Mouse (Mus musculus) activated CD4-positive, CD25-positive, alpha-beta regulatory T cell, adult 4 months (primary cell): ENCODE data around the gene Col4a3bp. TPM values are rescaled to one million over a fixed set of nuclear protein-coding genes. Genes with fewer than 3 reads are reported as not detected.
A peak's percentile ranks its signal among the peaks of the same experiment; 100 is the strongest.

ENCODE experiments used
- ATAC-seq: one replicate; pipeline ENCODE4 v1.8.0; 2017
- polyA plus RNA-seq, 2 experiments: library from polyadenylated mRNA; unstranded; fragments of 100-300 nt; shearing (Covaris generic); gene quantifications; one replicate each; pipeline ENCODE4 v1.2.1; 2017

Col4a3bp gene
- polyA plus RNA-seq, 2 experiments from 2014 or later = 5.6 to 8.7 TPM

DNA sequence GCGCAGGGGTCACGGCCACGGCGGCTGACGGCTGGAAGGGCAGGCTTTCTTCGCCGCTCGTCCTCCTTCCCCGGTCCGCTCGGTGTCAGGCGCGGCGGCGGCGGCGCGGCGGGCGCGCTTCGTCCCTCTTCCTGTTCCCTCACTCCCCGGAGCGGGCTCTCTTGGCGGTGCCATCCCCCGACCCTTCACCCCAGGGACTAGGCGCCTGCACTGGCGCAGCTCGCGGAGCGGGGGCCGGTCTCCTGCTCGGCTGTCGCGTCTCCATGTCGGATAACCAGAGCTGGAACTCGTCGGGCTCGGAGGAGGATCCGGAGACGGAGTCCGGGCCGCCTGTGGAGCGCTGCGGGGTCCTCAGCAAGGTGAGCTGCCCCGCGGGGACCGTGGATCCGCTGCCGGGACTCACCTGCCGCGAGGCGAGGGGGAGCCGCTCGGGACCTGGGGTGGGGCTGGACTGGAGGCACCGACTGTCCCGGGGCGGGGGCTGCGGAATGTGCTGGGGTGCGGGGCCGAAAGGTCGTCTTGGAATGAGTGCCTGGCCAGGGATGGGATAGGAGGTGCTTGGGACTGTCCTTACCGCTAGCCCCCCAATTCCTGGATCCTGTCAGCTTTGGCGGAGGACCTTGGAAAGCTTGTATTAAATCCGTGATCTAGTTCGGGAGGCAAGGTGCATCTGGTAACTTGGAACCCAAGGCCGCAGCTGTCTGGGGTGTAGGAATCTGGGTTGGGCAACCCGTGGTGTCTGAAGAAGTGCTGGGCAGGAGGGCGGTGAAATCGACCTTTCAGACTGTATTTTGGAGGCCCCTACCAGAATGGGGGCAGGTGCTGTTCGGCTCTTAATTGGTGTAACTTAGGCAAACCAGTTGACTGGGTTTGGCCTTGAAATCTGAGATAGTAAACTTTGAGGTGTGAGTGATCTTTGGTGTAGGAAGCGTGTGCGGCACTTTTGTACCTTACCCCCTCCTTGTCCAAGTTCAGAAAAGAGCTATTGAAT, 778 bp downstream of the Col4a3bp start:
- ATAC-seq = peak; percentile 36

GRCm38 (mm10) chr13:96544506-96544905, 2.1 kb downstream of the Col4a3bp start:
- no peak for ATAC-seq

GRCm38 (mm10) chr13:96547250-96547649, 4.8 kb downstream of the Col4a3bp start:
- ATAC-seq = no peak

GRCm38 (mm10) chr13:96547941-96548340, 5.5 kb downstream of the Col4a3bp start:
- peak; percentile 34 for ATAC-seq

DNA sequence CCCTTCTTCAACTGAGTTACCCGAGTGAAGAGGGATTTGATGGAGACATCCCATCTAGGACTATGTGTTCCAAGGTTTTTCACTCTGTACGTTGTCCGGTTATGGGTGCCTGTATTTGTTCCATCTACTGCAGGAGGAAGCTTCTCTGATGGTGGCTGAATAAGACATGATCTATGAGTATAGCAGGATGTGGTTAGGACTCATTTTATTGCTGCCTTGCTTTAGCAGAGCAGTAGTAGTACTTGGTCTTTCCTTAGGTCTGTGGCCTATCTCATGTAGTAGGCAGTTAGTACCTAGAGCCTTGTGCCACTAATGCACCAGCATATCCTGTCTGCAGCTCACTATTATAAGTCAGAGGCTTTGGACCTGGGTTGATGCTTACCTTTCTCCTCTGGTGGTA, 12.7 kb downstream of the Col4a3bp start:
- peak; percentile 97 for ATAC-seq

GRCm38 (mm10) chr13:96567977-96568376, 25.6 kb downstream of the Col4a3bp start:
- ATAC-seq = no peak

DNA sequence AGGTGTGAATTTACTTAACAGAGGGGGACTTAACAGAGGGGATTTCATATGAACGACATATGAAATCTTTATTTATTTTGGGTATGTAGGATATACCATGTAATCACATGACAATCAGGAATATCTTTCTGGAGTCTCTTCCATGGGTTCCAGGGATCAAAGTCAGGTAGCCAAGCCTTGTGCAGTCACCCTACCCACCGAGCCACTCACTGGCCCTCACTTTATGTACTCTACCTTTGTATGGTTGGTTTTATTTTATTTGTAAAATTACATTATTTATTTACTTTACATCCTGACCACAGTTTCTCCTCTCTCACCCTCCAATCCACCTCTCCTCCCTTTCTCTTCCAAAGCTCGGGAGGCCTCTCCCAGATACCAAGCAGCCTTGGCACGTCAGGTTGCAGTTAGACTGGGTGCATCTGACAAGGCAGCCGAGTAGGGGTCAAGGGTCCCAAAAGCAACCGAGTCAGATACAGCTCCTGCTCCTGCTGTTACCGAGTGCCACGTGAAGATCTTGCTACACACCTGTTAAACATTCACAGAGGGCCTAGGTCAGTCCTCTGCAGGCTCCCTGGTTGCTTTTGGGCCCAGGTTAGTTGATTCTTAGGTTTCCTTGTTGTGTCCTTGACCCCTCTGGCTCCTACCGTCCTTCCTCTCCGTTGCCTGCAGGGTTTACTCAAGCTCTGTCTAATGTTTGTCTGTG, 28.0 kb downstream of the Col4a3bp start:
- no peak for ATAC-seq

GRCm38 (mm10) chr13:96571016-96571361, 28.6 kb downstream of the Col4a3bp start:
- ATAC-seq = no peak

DNA sequence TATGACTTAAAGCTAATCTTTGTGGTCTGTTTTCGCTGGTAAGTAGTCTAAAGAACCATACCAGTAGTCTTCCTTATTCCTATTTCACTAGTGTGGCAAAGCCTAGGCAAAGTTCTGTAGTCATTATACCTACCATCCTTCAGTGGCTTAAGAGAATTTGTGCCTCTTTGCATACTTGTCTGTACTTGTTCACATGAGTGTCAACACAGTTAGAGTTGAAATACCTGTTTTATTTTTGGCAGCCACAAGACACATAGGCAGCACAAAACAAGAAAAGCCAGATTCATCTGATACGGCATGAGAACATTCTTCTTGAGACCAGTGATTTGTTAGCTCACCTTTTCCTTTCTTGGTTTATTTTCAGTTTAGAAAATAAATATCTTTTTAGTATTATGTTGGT, 31.8 kb downstream of the Col4a3bp start:
- no peak for ATAC-seq

DNA sequence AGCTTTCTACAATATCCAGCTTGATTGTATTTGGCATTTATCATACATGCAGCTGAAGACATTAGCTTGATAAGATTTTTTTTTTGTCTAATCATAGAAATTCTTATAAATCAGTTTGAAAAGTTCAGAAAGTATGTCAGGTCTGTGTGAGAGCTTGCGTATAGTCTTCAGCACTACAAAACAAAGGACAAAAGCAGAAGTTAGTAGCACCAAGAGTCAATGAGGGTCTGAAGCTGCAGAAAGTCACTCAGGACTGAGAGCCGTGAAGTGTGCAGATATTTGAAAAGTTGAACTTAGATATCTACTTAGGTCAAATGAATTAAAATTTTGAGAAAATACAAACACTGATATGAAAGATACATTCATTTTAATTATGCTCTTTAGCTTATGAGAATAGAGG, 36.7 kb downstream of the Col4a3bp start:
- ATAC-seq = no peak

- no peak for ATAC-seq
Measured at GRCm38 (mm10) chr13:96579979-96580378, 37.6 kb downstream of the Col4a3bp start.

DNA sequence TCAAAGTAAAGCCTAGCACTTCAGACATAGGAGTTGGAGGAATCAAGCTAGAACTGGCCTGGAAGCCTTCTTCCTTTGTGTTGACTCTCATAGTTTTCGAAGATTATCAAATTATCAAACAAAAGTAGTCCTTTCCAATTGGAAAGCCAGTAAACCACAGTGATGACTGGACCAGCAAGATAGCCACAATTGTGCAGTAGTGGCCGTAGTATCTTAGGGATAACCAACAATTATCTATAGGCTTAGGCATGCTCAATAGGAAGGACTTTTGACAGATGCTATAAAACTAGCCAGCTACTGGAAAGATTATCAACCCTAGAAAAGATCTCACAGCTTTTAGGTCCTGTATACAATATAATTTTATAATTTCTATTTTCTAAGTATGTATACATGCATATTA, 41.8 kb downstream of the Col4a3bp start:
- ATAC-seq = no peak

DNA sequence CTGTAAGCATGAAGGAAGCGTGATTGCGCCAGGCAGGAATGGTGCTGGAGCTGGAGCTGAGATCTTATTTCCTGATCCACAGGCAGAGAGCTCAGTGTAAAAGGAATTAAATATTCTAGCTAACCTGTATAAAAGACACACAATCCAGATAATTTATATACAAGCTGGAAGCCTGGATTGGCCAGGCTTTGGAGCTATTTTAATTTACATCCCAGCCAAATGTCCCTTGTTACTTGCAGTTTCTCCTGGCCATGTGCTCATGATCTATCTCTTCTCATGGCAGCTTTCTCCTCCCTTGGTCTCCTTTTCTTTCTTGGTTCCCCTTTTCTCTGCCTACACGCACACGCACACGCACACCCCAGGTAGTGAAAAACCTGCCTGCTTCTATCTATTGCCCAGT, 44.1 kb downstream of the Col4a3bp start:
- no peak for ATAC-seq

DNA sequence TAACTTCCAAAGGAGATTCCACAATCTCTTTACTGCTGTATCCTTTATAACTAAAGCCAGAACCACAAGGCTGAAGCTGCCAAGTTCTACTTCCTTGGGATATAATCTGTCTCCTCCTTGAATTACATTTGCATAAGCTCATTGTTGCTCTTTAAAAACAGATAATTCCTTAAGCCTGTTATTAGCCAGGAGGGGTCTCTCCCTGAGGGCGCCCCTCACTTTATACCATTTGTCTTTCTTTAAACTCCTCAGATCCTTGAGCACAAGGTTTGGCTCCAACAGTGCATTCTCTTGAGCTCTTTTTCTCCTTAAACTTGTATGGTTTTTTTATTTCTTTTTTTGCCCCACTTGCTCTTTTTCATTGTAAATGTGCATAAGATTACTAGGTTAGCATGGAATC, 46.2 kb downstream of the Col4a3bp start:
- no peak for ATAC-seq

DNA sequence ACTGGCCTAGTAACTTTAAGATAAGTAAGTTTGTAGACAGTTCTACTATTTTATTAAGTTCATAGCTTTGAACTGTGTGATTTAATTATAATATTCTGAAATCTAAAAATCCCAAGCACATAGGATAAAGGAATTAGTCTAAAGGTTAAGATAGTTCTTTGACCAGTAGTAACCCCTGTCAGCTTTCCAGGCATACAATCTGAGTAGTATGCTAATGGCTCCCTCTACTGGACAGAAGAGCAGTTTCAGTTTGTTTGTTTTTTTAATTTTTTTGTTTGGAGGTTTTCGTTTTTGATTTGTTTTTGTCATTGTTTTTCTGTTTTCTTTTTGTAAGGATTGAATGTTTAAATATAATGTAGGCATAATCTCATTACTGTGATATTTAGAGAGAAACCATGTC, 51.2 kb downstream of the Col4a3bp start:
- peak; percentile 84 for ATAC-seq

- no peak for ATAC-seq
Measured at GRCm38 (mm10) chr13:96594070-96594469, 51.7 kb downstream of the Col4a3bp start.

DNA sequence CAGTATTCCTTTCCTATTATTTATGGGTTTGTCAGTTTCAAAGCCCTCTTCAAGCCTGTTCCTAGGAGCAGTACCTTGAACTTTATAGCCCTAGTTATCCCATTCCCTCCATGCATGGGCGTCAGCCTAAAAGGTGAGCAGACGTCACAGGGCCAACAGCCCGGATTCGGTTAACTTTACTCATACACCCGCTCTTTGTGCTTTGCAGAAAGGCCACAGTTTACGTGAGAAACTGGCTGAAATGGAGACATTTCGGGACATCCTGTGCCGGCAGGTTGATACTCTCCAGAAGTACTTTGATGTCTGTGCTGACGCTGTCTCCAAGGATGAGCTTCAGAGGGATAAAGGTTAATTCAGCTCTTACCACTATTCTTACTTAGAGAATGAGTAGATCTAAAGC, 56.8 kb downstream of the Col4a3bp start:
- no peak for ATAC-seq

- ATAC-seq = no peak
Measured at GRCm38 (mm10) chr13:96604242-96604641, 61.8 kb downstream of the Col4a3bp start.

DNA sequence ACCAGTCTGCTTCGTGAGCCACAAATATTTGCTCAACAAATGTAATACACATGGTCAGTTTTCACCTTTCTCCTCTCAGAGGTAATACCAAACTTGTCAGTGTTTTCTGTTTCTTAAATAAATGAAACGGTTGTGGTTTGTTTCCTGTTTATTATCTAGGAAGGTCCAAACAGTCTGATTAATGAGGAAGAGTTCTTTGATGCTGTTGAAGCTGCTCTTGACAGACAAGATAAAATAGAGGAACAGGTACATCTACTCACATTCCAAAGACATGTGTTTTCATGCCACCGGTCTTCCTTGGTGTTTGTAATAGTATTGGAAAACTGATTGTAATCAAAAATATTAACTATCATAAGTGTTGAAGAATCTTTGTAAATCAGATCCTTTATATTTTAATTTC, 72.2 kb downstream of the Col4a3bp start:
- no peak for ATAC-seq

DNA sequence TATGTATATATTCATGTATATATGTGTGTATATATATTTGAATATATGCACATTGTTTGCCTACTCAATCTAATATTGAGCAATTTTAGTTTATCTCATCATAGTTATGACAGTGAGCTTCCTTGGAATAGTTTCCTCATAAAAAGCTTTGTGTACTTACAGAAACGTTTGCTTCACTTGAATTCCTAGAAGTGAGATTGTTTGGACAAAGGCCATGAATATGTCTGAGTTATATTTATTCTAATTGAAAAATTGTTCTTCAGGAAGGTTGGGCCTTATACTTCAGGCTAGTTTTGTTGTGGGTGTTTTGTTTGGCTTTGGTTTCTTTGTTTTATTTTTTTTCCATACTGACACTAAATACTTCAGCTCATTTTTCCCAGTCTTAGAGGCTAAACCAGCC, 78.5 kb downstream of the Col4a3bp start:
- no peak for ATAC-seq

- no peak for ATAC-seq
Measured at GRCm38 (mm10) chr13:96630396-96630795, 88.0 kb downstream of the Col4a3bp start.

- ATAC-seq = no peak
Measured at GRCm38 (mm10) chr13:96644168-96644567, 101.8 kb downstream of the Col4a3bp start.

- ATAC-seq = no peak
Measured at GRCm38 (mm10) chr13:96645822-96646221, 103.4 kb downstream of the Col4a3bp start.

GRCm38 (mm10) chr13:96653041-96653440, 110.6 kb downstream of the Col4a3bp start:
- no peak for ATAC-seq
